Mouse (Mus musculus) retina, postnatal 1 day (tissue): ENCODE results near the gene Lgals9.
A peak's percentile ranks its signal among the peaks of the same experiment; 100 is the strongest.
"Not testable (repeated sequence)": the region's sequence is repeated elsewhere in the genome, so short reads cannot be mapped to it uniquely, and the experiment has no call there.

Source experiments
- DNase-seq: peaks from one replicate; pipeline ENCODE4 v3.0.0-alpha.2; 2012

The Lgals9 gene

DNA sequence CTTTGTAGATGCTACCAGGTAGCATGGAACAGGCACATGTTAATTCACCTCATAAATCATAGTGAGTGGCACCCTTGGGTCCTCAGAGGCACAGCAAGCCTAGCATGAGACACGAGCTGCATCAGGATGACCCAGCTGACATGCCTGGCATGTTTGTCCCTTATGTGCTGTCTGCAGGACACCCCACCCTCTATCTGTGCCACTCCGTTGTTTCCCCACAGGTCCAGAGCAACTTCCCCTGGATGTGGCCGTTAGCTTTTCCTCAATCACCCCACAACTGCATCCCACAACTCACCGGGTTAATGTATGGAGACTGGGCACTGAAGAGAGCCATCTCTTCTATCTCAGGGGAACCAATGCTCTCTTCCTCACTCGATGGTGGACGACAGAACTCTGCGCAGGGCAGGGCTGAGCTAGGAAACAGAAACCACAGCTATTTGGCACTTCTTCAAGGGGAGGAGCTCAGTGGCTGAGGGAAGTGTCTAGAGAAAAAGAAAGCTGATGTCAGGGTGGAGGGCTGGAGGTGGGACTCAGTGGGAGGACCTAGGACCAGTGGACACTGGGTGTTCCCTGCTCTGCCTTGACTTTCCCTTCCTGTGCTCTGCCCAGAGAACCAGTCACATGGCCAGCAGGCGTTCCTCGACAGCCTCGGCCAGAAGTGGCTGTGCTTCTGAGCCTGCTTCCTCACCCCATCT, at the start of gene Lgals9:
TSS of gene Lgals9 (minus strand) at position 464 of the 695 bp plus-strand sequence.
- no peak for DNase-seq

DNA sequence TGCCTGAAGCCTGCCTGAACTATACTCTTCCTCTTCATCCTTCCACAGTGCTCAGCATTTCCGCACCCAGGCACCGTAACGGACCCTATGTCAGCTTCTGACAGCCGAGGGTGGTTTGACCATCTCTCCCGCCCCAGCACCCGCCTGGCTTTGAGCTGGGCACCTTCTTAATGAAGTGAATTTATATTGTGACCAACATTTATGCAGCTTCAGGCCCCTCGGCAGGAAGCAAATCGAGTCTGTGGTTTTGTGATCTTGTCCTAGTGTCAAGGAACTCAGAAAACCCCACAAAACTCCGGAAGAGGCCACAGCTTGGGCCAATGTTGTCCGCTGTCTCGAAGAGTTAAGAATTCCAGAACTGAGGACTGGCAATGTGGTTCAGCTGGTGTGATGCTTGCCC, 48.9 kb upstream of the Lgals9 start:
- DNase-seq: no peak

GRCm38 (mm10) chr11:79033021-79033420, 48.3 kb upstream of the Lgals9 start:
- DNase-seq: no peak

DNA sequence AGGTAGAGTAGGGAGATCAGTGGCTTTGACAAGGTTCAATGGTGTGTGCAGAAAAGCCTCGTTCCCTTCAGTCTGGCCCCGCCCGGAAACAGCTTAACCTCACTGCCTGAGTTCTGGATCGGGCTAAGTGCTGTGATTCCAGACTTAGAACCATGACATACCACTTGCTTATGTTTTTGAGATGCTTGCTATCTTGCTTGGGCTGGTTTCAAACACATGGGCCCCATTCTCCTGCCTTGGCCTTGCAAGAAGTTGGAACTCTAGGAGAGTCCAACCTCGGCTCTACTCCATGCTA, 46.7 kb upstream of the Lgals9 start:
- DNase-seq: no peak

DNA sequence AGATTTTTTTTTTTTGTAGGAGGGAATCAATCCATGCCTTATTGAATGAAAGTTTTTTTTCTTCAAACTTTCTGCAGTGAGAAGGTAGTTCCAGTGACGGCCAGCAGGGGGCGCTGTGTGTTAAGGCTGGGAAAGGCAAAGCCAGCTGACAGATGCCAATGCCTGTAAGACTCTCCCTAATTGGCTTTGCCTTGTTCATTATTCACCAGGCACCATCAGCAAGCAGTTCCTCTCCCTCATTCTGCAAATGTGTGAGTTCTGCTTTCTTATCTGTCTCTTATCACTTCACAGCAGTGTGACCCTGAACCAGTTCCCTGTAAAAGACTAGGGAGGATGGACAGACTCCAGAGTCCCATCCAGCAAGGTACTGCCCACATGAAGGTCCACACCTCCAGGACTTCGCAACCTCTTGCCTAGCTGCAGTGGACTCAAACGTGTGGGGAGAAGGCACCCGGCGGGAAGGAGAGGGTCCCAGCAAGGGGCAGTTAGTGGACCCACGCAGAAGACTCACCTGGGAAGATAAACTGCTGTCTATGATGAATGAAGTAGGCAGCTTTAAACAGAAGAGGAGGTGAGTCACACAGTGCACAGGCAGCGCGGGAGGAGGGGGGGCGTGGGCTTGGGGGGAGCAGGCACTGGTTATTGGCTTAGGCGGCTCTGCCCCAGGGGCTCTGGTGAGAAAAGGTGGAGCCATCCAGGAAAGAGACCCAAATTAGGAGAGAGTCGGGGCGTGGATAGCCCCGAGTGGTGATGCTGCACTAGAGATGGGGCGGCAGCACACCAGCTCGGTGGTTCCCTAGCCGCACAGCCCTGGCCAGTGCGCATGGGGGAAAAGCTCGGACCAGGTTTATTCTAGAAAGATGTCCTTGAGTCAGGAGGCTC, 46.1 kb upstream of the Lgals9 start:
- peak; percentile 87 for DNase-seq

GRCm38 (mm10) chr11:79023751-79024150, 39.0 kb upstream of the Lgals9 start:
- no peak for DNase-seq

- no peak for DNase-seq
Observed at GRCm38 (mm10) chr11:79023342-79023741, 38.6 kb upstream of the Lgals9 start.

- no peak for DNase-seq
Observed at GRCm38 (mm10) chr11:79022836-79023235, 38.1 kb upstream of the Lgals9 start.

GRCm38 (mm10) chr11:79020535-79021045, 35.8 kb upstream of the Lgals9 start:
- DNase-seq: no peak

GRCm38 (mm10) chr11:79019839-79020534, 35.2 kb upstream of the Lgals9 start:
- no peak for DNase-seq

- DNase-seq: peak; percentile 79
Observed at GRCm38 (mm10) chr11:79018954-79019704, 34.4 kb upstream of the Lgals9 start.

DNA sequence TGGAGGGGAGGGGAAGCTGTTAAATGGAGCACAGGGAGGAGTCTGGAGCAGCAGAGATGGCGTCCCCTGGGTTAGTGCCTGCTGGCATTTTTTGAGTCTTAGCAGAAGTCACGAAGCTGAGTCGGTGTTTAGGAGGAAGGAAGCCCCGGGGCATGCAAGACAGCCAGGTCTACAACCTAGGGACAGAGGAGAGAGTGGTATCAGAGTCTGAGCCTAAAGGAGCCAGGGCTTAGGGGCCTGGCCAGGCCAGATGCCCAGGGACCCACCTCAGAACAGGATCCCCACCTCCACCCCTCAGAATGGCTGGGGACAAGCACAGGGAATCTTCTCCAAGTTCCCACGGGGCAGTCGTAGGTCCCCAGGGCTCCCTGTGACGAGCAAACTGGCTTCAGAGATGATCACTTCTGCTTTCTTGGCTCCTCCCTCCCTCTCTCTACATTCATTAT, 32.4 kb upstream of the Lgals9 start:
- no peak for DNase-seq

- no peak for DNase-seq
Observed at GRCm38 (mm10) chr11:79016236-79016635, 31.5 kb upstream of the Lgals9 start.

- DNase-seq: no peak
Observed at GRCm38 (mm10) chr11:79015660-79016215, 31.0 kb upstream of the Lgals9 start.

- no peak for DNase-seq
Observed at GRCm38 (mm10) chr11:79014602-79015325, 30.0 kb upstream of the Lgals9 start.

- DNase-seq: no peak
Observed at GRCm38 (mm10) chr11:79013806-79014205, 29.1 kb upstream of the Lgals9 start.

DNA sequence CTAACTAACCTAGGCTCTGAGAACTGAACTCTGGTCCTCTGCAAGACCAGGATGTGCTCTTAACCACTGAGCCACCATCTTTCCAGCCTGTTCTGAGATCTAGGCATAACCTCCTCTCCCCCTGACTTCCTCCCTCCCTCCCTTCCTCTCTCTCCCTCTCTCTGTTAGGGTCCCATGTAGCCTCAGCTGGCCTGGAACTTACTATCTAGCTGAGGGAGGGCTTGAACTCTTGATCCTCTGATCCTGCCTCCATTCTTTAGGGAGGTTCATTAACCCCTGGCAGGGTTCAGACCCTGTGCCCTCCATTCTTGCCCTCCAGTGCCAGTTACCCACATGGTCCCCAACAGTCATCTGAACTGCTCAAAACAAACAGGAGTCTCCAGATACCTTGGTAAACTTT, 28.3 kb upstream of the Lgals9 start:
- DNase-seq: no peak

- no peak for DNase-seq
Observed at GRCm38 (mm10) chr11:79012529-79012928, 27.8 kb upstream of the Lgals9 start.

- no peak for DNase-seq
Observed at GRCm38 (mm10) chr11:79008891-79009290, 24.1 kb upstream of the Lgals9 start.

- DNase-seq: no peak
Observed at GRCm38 (mm10) chr11:79008007-79008775, 23.4 kb upstream of the Lgals9 start.

GRCm38 (mm10) chr11:79007356-79007755, 22.6 kb upstream of the Lgals9 start:
- not testable (repeated sequence) for DNase-seq
